Comparison of ENCODE assay signal across 16 mouse cellular contexts in the genomic region with DNA sequence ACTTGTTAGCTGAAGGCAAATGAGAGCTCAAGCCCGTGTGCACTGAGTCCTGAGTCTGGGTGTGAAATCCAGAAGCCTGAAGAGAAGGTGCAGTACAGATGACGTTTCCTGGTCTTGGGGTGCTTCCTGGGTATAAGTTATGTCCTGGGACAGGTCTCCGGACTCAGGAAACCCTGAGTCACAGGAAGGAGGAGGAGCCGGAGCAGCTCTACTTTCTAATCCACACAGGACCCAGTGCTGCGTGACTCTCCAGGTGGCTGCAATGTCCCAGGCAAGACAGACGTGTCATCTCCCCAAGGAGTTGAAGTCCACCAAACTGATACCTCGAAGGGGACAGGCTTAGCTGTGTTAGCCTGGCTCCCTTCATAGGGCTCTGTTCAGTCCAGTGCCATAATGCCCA. TPM values are rescaled to one million over a fixed set of nuclear protein-coding genes. Genes with fewer than 3 reads are reported as not detected.
A peak's percentile ranks its signal among the peaks of the same experiment; 100 is the strongest.
DNase-seq lines count a peak whose midpoint lies in the region; ATAC-seq and TF ChIP-seq lines count a peak whose summit lies in the region.
"Had no signal": no experiment of that assay in that cellular context is flagged by ENCODE, and none has a peak within 500 bp of the region (broad histone marks: within the 10 kb centered on the region; RNA-seq: fewer than 3 reads in every experiment).

No protein-coding gene starts in this region.

- H3K36me3 ChIP-seq in forebrain, embryonic 16.5 days (ENCODE audit: control insufficient read depth, insufficient read depth): peaks cover 24% of the 10 kb centered on the region
- H3K36me3 ChIP-seq in intestine, embryonic 15.5 days: peaks cover 27% of the 10 kb centered on the region

- H3K9ac ChIP-seq in forebrain, embryonic 16.5 days (replicated peaks; ENCODE audit: low read depth, low read length): no peak overlapping the region
- no peak overlapping the region for H3K9ac ChIP-seq in intestine, embryonic 15.5 days
- H3K9ac ChIP-seq: embryonic facial prominence, embryonic 15.5 days; heart, embryonic 15.5 days; liver, embryonic 12.5 days had no signal

- peak overlapping the region; percentile 33; the same call in 1 of the 2 replicates for H3K4me3 ChIP-seq in gastrocnemius, adult 2 months
- no peak overlapping the region for H3K4me3 ChIP-seq in brown adipose tissue, adult 24 weeks (ENCODE audit: insufficient read depth, low read depth, low read length)
- H3K4me3 ChIP-seq in forebrain, embryonic 16.5 days (replicated peaks; ENCODE audit: low read length): no peak overlapping the region
- no peak overlapping the region for H3K4me3 ChIP-seq in intestine, embryonic 15.5 days (replicated peaks)
- H3K4me3 ChIP-seq: embryonic facial prominence, embryonic 15.5 days; heart, embryonic 15.5 days; liver, embryonic 12.5 days had no signal

- intact Hi-C loops in gastrocnemius, adult 2 months (cut with DNase I): no loop called here

- ATAC-seq in forebrain, embryonic 16.5 days: no peak
- ATAC-seq in intestine, embryonic 15.5 days: no peak
- ATAC-seq: forebrain, embryonic 14.5 days; liver, embryonic 12.5 days had no signal

- DNase-seq in gastrocnemius, adult 2 months: no peak
- DNase-seq in gastrocnemius, postnatal 10 days: no peak
- DNase-seq in lung, adult 18-20 months: peak; percentile 40 to 46
- DNase-seq in lung, postnatal 14 days: no peak
- peak; percentile 13 to 27 for DNase-seq in kidney, postnatal 4 days
- DNase-seq: cerebellum, adult 8-10 months; gastrocnemius, postnatal 14 days; left cerebral cortex, postnatal 4 days; retina, postnatal 1 day had no signal

- WGBS in forebrain, embryonic 16.5 days: 91% methylated on average over 7 of the region's 7 CpGs
- 88% methylated on average over 7 of the region's 7 CpGs for WGBS in intestine, embryonic 15.5 days

- no peaks in the 10 kb centered on the region for H3K27me3 ChIP-seq in forebrain, embryonic 16.5 days (replicated peaks; ENCODE audit: control insufficient read depth, insufficient read depth, low read length)
- no peaks in the 10 kb centered on the region for H3K27me3 ChIP-seq in intestine, embryonic 15.5 days (replicated peaks)
- H3K27me3 ChIP-seq: embryonic facial prominence, embryonic 15.5 days; heart, embryonic 15.5 days; liver, embryonic 12.5 days had no signal

- no peaks in the 10 kb centered on the region for H3K9me3 ChIP-seq in forebrain, embryonic 16.5 days (ENCODE audit: control insufficient read depth, low read length)
- H3K9me3 ChIP-seq in intestine, embryonic 15.5 days: no peaks in the 10 kb centered on the region
- H3K9me3 ChIP-seq: embryonic facial prominence, embryonic 15.5 days; heart, embryonic 15.5 days; liver, embryonic 12.5 days had no signal

- no peak for TF ChIP-seq CTCF in gastrocnemius, adult 2 months (IDR thresholded peaks at IDR 0.05)

- H3K27ac ChIP-seq in gastrocnemius, adult 2 months: peak overlapping the region; percentile 51
- H3K27ac ChIP-seq in brown adipose tissue, adult 24 weeks (replicated peaks; ENCODE audit: low read depth, low read length): peak overlapping the region; percentile 75
- no peak overlapping the region for H3K27ac ChIP-seq in forebrain, embryonic 16.5 days (ENCODE audit: low read length)
- H3K27ac ChIP-seq in intestine, embryonic 15.5 days: no peak overlapping the region
- H3K27ac ChIP-seq: embryonic facial prominence, embryonic 15.5 days; heart, embryonic 15.5 days; liver, embryonic 12.5 days had no signal

- H3K4me1 ChIP-seq in brown adipose tissue, adult 24 weeks (ENCODE audit: control insufficient read depth, insufficient read depth, insufficient read length, low read length): peaks cover 11% of the 10 kb centered on the region
- H3K4me1 ChIP-seq in forebrain, embryonic 16.5 days (replicated peaks; ENCODE audit: control insufficient read depth, insufficient read depth, low read length): no peaks in the 10 kb centered on the region
- H3K4me1 ChIP-seq in intestine, embryonic 15.5 days (replicated peaks): no peaks in the 10 kb centered on the region
- H3K4me1 ChIP-seq: liver, embryonic 12.5 days had no signal

- H3K4me2 ChIP-seq in forebrain, embryonic 16.5 days (ENCODE audit: low read length): no peak overlapping the region
- H3K4me2 ChIP-seq in intestine, embryonic 15.5 days (replicated peaks): no peak overlapping the region
- H3K4me2 ChIP-seq: embryonic facial prominence, embryonic 15.5 days; heart, embryonic 15.5 days; liver, embryonic 12.5 days had no signal

RNA-seq across cellular contexts. Expression of a gene that starts 44.6 kb away (rescaled TPM):
- total RNA-seq in gastrocnemius, adult 2 months (2021): 10 to 100 TPM in 1 of 2 experiments, 1 to 10 TPM in 1; 9.1 to 38.9 TPM
- total RNA-seq in gastrocnemius, postnatal 10 days (2021): 10 to 100 TPM; 25.2 to 31.9 TPM
- 30.6 and 88.0 TPM in 2 replicates for polyA plus RNA-seq in brown adipose tissue, adult 24 weeks (2012; ENCODE audit: insufficient read depth, insufficient read length, missing spikeins)
- 3.2 and 3.8 TPM in 2 replicates for polyA plus RNA-seq in forebrain, embryonic 16.5 days (2015; fragmentation: Nextera tagmentation; extraction: Ambion mirVana)
- polyA plus RNA-seq in intestine, embryonic 15.5 days (2015; fragmentation: Nextera tagmentation; extraction: Ambion mirVana): 6.6 and 7.2 TPM in 2 replicates

RNA-seq across cellular contexts. Expression of a gene that starts 57.8 kb away (rescaled TPM):
- total RNA-seq in gastrocnemius, adult 2 months (2021): 10 to 100 TPM; 25.5 to 27.5 TPM
- total RNA-seq in gastrocnemius, postnatal 10 days (2021): 10 to 100 TPM; 27.4 to 38.7 TPM
- 18.0 and 21.1 TPM in 2 replicates for polyA plus RNA-seq in brown adipose tissue, adult 24 weeks (2012; ENCODE audit: insufficient read depth, insufficient read length, missing spikeins)
- polyA plus RNA-seq in forebrain, embryonic 16.5 days (2015; fragmentation: Nextera tagmentation; extraction: Ambion mirVana): 67.3 and 68.0 TPM in 2 replicates
- polyA plus RNA-seq in intestine, embryonic 15.5 days (2015; fragmentation: Nextera tagmentation; extraction: Ambion mirVana): 43.6 and 45.5 TPM in 2 replicates

RNA-seq across cellular contexts. Expression of a gene that starts 58.4 kb away (rescaled TPM):
- 1 to 10 TPM; 2.8 to 4.8 TPM for total RNA-seq in gastrocnemius, adult 2 months (2021)
- 10 to 100 TPM; 14.2 to 15.8 TPM for total RNA-seq in gastrocnemius, postnatal 10 days (2021)
- not detected in 2 replicates for polyA plus RNA-seq in brown adipose tissue, adult 24 weeks (2012; ENCODE audit: insufficient read depth, insufficient read length, missing spikeins)
- 16.5 and 25.7 TPM in 2 replicates for polyA plus RNA-seq in forebrain, embryonic 16.5 days (2015; fragmentation: Nextera tagmentation; extraction: Ambion mirVana)
- 21.5 and 24.3 TPM in 2 replicates for polyA plus RNA-seq in intestine, embryonic 15.5 days (2015; fragmentation: Nextera tagmentation; extraction: Ambion mirVana)

Comparison
In these comparisons a context has a peak if more than half of its experiments do, and no peak if none do; other contexts are left out.
1. DNase-seq: peak in lung, adult 18-20 months (2 of 2) and kidney, postnatal 4 days (2 of 2); none in gastrocnemius, adult 2 months (single experiment), gastrocnemius, postnatal 10 days (single experiment) and lung, postnatal 14 days (single experiment).
2. H3K27ac ChIP-seq: peak in gastrocnemius, adult 2 months (single experiment) and brown adipose tissue, adult 24 weeks (single experiment); none in forebrain, embryonic 16.5 days (single experiment) and intestine, embryonic 15.5 days (single experiment).
3. RNA of a gene that starts 58.4 kb away (polyA plus RNA-seq): 21.5 to 24.3 TPM in intestine, embryonic 15.5 days and 16.5 to 25.7 TPM in forebrain, embryonic 16.5 days; not detected in brown adipose tissue, adult 24 weeks; every median in the first group is over 10 times any median in the second.